8 mouse cellular contexts compared by ENCODE assay signal in the genomic region with DNA sequence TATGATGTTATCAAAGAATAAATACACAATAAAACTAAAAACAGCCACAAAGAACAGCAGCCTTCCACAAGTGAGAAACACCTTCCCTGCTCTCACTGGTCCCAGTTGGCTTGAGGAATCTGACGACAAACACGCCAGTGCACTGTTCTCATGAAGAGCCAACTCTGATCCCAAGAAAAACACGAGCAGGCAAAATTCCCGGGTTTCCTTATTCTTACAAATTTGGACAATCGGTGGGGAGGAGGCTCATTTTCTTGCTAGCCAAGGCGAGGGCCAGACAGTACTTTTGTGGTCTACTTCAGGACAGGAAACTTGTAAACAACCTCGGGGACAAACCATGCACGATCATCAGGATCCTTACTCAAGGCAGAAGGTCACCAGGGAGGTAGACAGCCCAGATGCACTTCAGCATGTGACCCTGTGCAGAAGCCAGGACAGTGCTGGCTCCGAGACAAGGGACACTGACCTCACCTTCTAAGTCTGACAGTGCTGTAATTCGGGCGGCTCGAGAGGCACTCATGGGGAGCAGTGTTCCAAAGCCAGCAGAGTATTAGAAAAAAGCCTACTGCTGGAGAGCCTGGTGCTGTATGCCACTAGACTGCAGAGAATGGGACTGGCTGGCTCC.
DNase-seq lines count a peak whose midpoint lies in the region; ATAC-seq and TF ChIP-seq lines count a peak whose summit lies in the region.

No protein-coding gene starts in this region.

- H3K27ac ChIP-seq in heart, embryonic 12.5 days (ENCODE audit: poor library complexity, severe bottlenecking) = peak overlapping the region; percentile 90
- H3K27ac ChIP-seq in limb, embryonic 15.5 days = peak overlapping the region; percentile 73
- peak overlapping the region; percentile 42 for H3K27ac ChIP-seq in stomach, postnatal 0 days (replicated peaks)
- H3K27ac ChIP-seq in midbrain, embryonic 14.5 days (replicated peaks; ENCODE audit: low read depth, low read length) = no peak overlapping the region
- H3K27ac ChIP-seq in hindbrain, embryonic 10.5 days = no peak overlapping the region
- no peak overlapping the region for H3K27ac ChIP-seq in hindbrain, embryonic 11.5 days (ENCODE audit: low read depth, low read length)

- ATAC-seq in heart, embryonic 12.5 days (ENCODE audit: insufficient number of reproducible peaks, low FRiP score) = no peak
- 0 out of 2 replicates have a peak, but pooled peaks have one; percentile 27 for ATAC-seq in limb, embryonic 15.5 days (ENCODE audit: insufficient number of reproducible peaks, low FRiP score, low TSS enrichment, low read depth)
- ATAC-seq in stomach, postnatal 0 days (ENCODE audit: low FRiP score, low TSS enrichment) = no peak
- no peak for ATAC-seq in midbrain, embryonic 14.5 days (ENCODE audit: low FRiP score, low TSS enrichment)
- ATAC-seq in hindbrain, embryonic 11.5 days (ENCODE audit: low FRiP score) = no peak

- 63% methylated on average over 12 of the region's 12 CpGs for WGBS in heart, embryonic 12.5 days
- WGBS in limb, embryonic 15.5 days = 61% methylated on average over 12 of the region's 12 CpGs
- WGBS in stomach, postnatal 0 days = 47% methylated on average over 12 of the region's 12 CpGs
- 91% methylated on average over 12 of the region's 12 CpGs for whole genome bisulfite sequencing in midbrain, embryonic 14.5 days
- 88% methylated on average over 12 of the region's 12 CpGs for WGBS in hindbrain, embryonic 10.5 days
- WGBS in hindbrain, embryonic 11.5 days = 87% methylated on average over 12 of the region's 12 CpGs

- peak overlapping the region; percentile 60 for H3K9ac ChIP-seq in heart, embryonic 12.5 days
- H3K9ac ChIP-seq in limb, embryonic 15.5 days = 0 out of 2 replicates have a peak overlapping the region, but pooled peaks have one; percentile 7
- no peak overlapping the region; the same call in 1 of the 2 replicates for H3K9ac ChIP-seq in stomach, postnatal 0 days (ENCODE audit: low read length)
- no peak overlapping the region for H3K9ac ChIP-seq in midbrain, embryonic 14.5 days (replicated peaks; ENCODE audit: low read length)
- H3K9ac ChIP-seq in hindbrain, embryonic 11.5 days (ENCODE audit: low read depth, low read length) = no peak overlapping the region

- peaks cover 83% of the 10 kb centered on the region for H3K4me1 ChIP-seq in heart, embryonic 12.5 days (replicated peaks)
- peaks cover 53% of the 10 kb centered on the region for H3K4me1 ChIP-seq in limb, embryonic 15.5 days
- peaks cover 5% of the 10 kb centered on the region for H3K4me1 ChIP-seq in stomach, postnatal 0 days (replicated peaks; ENCODE audit: control insufficient read depth, insufficient read depth)
- peaks cover 2% of the 10 kb centered on the region; the same call in 1 of the 2 replicates for H3K4me1 ChIP-seq in midbrain, embryonic 14.5 days (ENCODE audit: control insufficient read depth, insufficient read depth, low read length)
- H3K4me1 ChIP-seq in hindbrain, embryonic 10.5 days (replicated peaks) = peaks cover 38% of the 10 kb centered on the region
- H3K4me1 ChIP-seq in hindbrain, embryonic 11.5 days (replicated peaks; ENCODE audit: control insufficient read depth, insufficient read depth, low read length) = no peaks in the 10 kb centered on the region

- H3K4me3 ChIP-seq in heart, embryonic 12.5 days = no peak overlapping the region
- no peak overlapping the region for H3K4me3 ChIP-seq in limb, embryonic 15.5 days
- H3K4me3 ChIP-seq in stomach, postnatal 0 days (ENCODE audit: low read depth, low read length) = no peak overlapping the region
- no peak overlapping the region for H3K4me3 ChIP-seq in midbrain, embryonic 14.5 days (replicated peaks; ENCODE audit: low read depth, low read length)
- no peak overlapping the region for H3K4me3 ChIP-seq in hindbrain, embryonic 10.5 days
- no peak overlapping the region for H3K4me3 ChIP-seq in hindbrain, embryonic 11.5 days (ENCODE audit: low read depth, low read length)

- no peak overlapping the region for H3K4me2 ChIP-seq in heart, embryonic 12.5 days
- H3K4me2 ChIP-seq in limb, embryonic 15.5 days = no peak overlapping the region
- no peak overlapping the region for H3K4me2 ChIP-seq in stomach, postnatal 0 days (replicated peaks; ENCODE audit: low read depth)
- H3K4me2 ChIP-seq in midbrain, embryonic 14.5 days (ENCODE audit: low read length) = no peak overlapping the region
- no peak overlapping the region for H3K4me2 ChIP-seq in hindbrain, embryonic 11.5 days (replicated peaks; ENCODE audit: low read depth, low read length)

- no peaks in the 10 kb centered on the region for H3K27me3 ChIP-seq in heart, embryonic 12.5 days (replicated peaks)
- H3K27me3 ChIP-seq in limb, embryonic 15.5 days = no peaks in the 10 kb centered on the region
- H3K27me3 ChIP-seq in stomach, postnatal 0 days (ENCODE audit: control insufficient read depth, insufficient read depth, low read length) = no peaks in the 10 kb centered on the region
- no peaks in the 10 kb centered on the region for H3K27me3 ChIP-seq in midbrain, embryonic 14.5 days (ENCODE audit: control insufficient read depth, insufficient read depth, low read length)
- H3K27me3 ChIP-seq in hindbrain, embryonic 10.5 days (ENCODE audit: insufficient read depth, poor library complexity, severe bottlenecking) = no peaks in the 10 kb centered on the region
- H3K27me3 ChIP-seq in hindbrain, embryonic 11.5 days (ENCODE audit: control insufficient read depth, insufficient read depth, low read length) = no peaks in the 10 kb centered on the region

- no peak for TF ChIP-seq EP300 in stomach, postnatal 0 days (optimal IDR thresholded peaks at IDR 0.05)

- TF ChIP-seq CTCF in stomach, postnatal 0 days (IDR thresholded peaks at IDR 0.05; ENCODE audit: low read depth) = no peak

- H3K9me3 ChIP-seq in heart, embryonic 12.5 days (replicated peaks) = no peaks in the 10 kb centered on the region
- no peaks in the 10 kb centered on the region for H3K9me3 ChIP-seq in limb, embryonic 15.5 days
- no peaks in the 10 kb centered on the region for H3K9me3 ChIP-seq in stomach, postnatal 0 days (ENCODE audit: control insufficient read depth, low read length)
- H3K9me3 ChIP-seq in midbrain, embryonic 14.5 days (ENCODE audit: control insufficient read depth, low read length) = no peaks in the 10 kb centered on the region
- no peaks in the 10 kb centered on the region for H3K9me3 ChIP-seq in hindbrain, embryonic 10.5 days
- H3K9me3 ChIP-seq in hindbrain, embryonic 11.5 days (ENCODE audit: control insufficient read depth, low read length) = no peaks in the 10 kb centered on the region

- H3K36me3 ChIP-seq in heart, embryonic 12.5 days = peaks cover 41% of the 10 kb centered on the region
- H3K36me3 ChIP-seq in limb, embryonic 15.5 days = peaks cover 28% of the 10 kb centered on the region; the same call in 1 of the 2 replicates
- H3K36me3 ChIP-seq in stomach, postnatal 0 days (ENCODE audit: control insufficient read depth, insufficient read depth, low read length) = 0 out of 2 replicates have a peak, but pooled peaks cover 2% of the 10 kb centered on the region
- 0 out of 2 replicates have a peak, but pooled peaks cover 3% of the 10 kb centered on the region for H3K36me3 ChIP-seq in midbrain, embryonic 14.5 days (ENCODE audit: control insufficient read depth, insufficient read depth, low read length)
- H3K36me3 ChIP-seq in hindbrain, embryonic 10.5 days = peaks cover 87% of the 10 kb centered on the region
- H3K36me3 ChIP-seq in hindbrain, embryonic 11.5 days (ENCODE audit: control insufficient read depth, insufficient read depth, low read length) = no peaks in the 10 kb centered on the region

- DNase-seq in urinary bladder, postnatal 25 days (ENCODE audit: low spot score) = peak; percentile 32
- DNase-seq in urinary bladder, adult 2 months (ENCODE audit: low spot score) = no peak
- no peak for DNase-seq in stomach, postnatal 0 days (ENCODE audit: low spot score)
- DNase-seq in midbrain, embryonic 14.5 days = no peak
- no peak for DNase-seq in hindbrain, embryonic 10.5 days (ENCODE audit: low spot score)
- no peak for DNase-seq in hindbrain, embryonic 11.5 days (ENCODE audit: low spot score)

Comparison
In these comparisons a context has a peak if more than half of its experiments do, and no peak if none do; other contexts are left out.
1. H3K27ac ChIP-seq: peak in heart, embryonic 12.5 days (single experiment), limb, embryonic 15.5 days (single experiment) and stomach, postnatal 0 days (single experiment); none in midbrain, embryonic 14.5 days (single experiment), hindbrain, embryonic 10.5 days (single experiment) and hindbrain, embryonic 11.5 days (single experiment).
2. H3K9ac ChIP-seq: peak in heart, embryonic 12.5 days (single experiment) and limb, embryonic 15.5 days (single experiment); none in stomach, postnatal 0 days (single experiment), midbrain, embryonic 14.5 days (single experiment) and hindbrain, embryonic 11.5 days (single experiment).